Mouse (Mus musculus): Measurements from ENCODE around the gene Hspa2. TPM values are rescaled to one million over a fixed set of nuclear protein-coding genes. Genes with fewer than 3 reads are reported as not detected.
A peak's percentile ranks its signal among the peaks of the same experiment; 100 is the strongest.

Hspa2 gene
- polyA plus RNA-seq, 1 experiment from 2014 or later = 5.4 TPM

- DNase-seq (ENCODE audit: low spot score) = peak; percentile 88
- Histone ChIP-seq H3K27me3 (replicated peaks; ENCODE audit: low read depth, poor library complexity, severe bottlenecking) (no peaks in the 10 kb centered on the region), H3K27ac (replicated peaks) (peak overlapping the region; percentile 100), H3K4me3 (peak overlapping the region; percentile 90), H3K9me3 (no peaks in the 10 kb centered on the region), H3K4me1 (peaks cover 55% of the 10 kb centered on the region), H3K36me3 (replicated peaks) (no peaks in the 10 kb centered on the region; the same call in 1 of the 2 replicates)
- WGBS = under 1% methylated on average over 63 of the region's 63 CpGs
These were observed 33.0 kb upstream of the Hspa2 start for GRCm38 (mm10) chr12:76370831-76371571.

GRCm38 (mm10) chr12:76372046-76372445, 31.9 kb upstream of the Hspa2 start:
- H3K27ac ChIP-seq (replicated peaks) = peak overlapping the region; percentile 100; the same call in 1 of the 2 replicates
- WGBS = 48% methylated on average over 7 of the region's 7 CpGs
- H3K36me3 ChIP-seq (replicated peaks) = no peaks in the 10 kb centered on the region; the same call in 1 of the 2 replicates
- H3K4me3 ChIP-seq = peak overlapping the region; percentile 90
- no peaks in the 10 kb centered on the region for H3K27me3 ChIP-seq (replicated peaks; ENCODE audit: low read depth, poor library complexity, severe bottlenecking)
- no peak for DNase-seq (ENCODE audit: low spot score)
- peaks cover 51% of the 10 kb centered on the region for H3K4me1 ChIP-seq
- no peaks in the 10 kb centered on the region for H3K9me3 ChIP-seq

DNA sequence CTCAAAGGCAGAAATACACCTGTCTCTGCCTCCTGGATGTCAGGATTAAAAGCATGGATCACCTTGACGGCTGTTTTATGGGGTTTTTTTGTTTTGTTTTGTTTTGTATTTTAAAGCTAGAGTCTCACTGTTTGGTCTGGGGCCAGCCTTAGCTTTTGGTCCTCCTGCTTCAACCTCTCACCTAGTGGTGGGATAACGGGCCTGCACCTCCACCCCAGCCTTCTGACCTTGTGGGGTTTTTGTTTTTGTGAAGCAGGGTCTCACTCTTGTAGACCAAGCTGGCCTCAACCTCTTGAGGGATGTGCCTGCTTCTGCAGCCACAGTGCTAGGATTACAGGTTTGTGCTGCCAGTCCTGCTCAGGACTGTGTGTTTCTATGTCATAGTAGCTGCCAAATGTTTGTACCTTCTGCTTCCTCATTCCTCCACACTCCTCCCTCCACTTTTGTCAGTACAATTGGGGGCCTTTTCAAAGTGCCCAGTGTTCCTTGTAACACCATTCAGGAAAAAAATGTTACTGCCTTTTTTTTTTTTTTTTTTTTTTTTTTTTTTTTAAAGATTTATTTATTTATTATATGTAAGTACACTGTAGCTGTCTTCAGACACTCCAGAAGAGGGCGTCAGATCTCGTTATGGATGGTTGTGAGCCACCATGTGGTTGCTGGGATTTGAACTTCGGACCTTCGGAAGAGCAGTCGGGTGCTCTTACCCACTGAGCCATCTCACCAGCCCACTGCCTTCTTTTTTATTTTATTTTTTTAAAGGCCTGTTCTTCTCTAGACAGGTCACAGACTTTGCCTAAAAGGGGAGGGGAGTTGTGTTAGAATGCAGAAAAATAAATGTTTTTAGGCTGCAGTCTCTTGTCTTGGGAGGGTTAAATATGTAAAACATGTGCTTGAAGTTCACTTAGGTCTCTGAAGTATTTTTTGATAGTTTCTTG, 30.8 kb upstream of the Hspa2 start:
- 65% methylated on average over 7 of the region's 7 CpGs for WGBS
- H3K4me3 ChIP-seq = peak overlapping the region; percentile 90; the same call in 1 of the 2 replicates
- H3K9me3 ChIP-seq = no peaks in the 10 kb centered on the region
- peak; percentile 30 for DNase-seq (ENCODE audit: low spot score)
- peaks cover 44% of the 10 kb centered on the region for H3K4me1 ChIP-seq
- H3K36me3 ChIP-seq (replicated peaks) = no peaks in the 10 kb centered on the region
- H3K27me3 ChIP-seq (replicated peaks; ENCODE audit: low read depth, poor library complexity, severe bottlenecking) = no peaks in the 10 kb centered on the region
- no peak overlapping the region for H3K27ac ChIP-seq (replicated peaks)

- 69% methylated on average over 6 of the region's 6 CpGs for WGBS
- H3K9me3 ChIP-seq = no peaks in the 10 kb centered on the region
- peaks cover 41% of the 10 kb centered on the region for H3K4me1 ChIP-seq
- H3K27me3 ChIP-seq (replicated peaks; ENCODE audit: low read depth, poor library complexity, severe bottlenecking) = no peaks in the 10 kb centered on the region
- no peak overlapping the region for H3K4me3 ChIP-seq
- H3K36me3 ChIP-seq (replicated peaks) = no peaks in the 10 kb centered on the region
- DNase-seq (ENCODE audit: low spot score) = no peak
- no peak overlapping the region for H3K27ac ChIP-seq (replicated peaks)
These were observed 30.0 kb upstream of the Hspa2 start for GRCm38 (mm10) chr12:76373991-76374390.

DNA sequence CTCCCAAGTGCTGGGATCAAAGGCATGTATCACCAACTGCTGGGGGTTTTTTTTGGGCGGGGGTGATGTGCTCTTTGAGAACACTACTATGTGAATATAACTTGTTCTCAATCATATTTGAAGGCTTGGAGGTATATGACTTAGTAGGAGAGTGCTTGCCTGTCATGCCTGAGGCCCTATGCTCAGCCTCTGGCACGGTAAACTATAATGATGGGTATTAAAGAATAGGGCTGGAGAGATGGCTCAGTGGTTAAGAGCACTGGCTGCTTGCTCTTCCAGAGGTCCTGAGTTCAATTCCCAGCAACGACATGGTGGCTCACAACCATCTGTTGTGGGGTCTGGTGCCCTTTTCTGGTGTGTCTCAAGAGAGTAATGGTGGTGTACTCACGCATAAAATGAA, 29.1 kb upstream of the Hspa2 start:
- H3K27ac ChIP-seq (replicated peaks) = no peak overlapping the region
- no peaks in the 10 kb centered on the region for H3K36me3 ChIP-seq (replicated peaks)
- no peak for DNase-seq (ENCODE audit: low spot score)
- H3K9me3 ChIP-seq = no peaks in the 10 kb centered on the region
- 80% methylated on average over 4 of the region's 4 CpGs for WGBS
- no peak overlapping the region for H3K4me3 ChIP-seq
- no peaks in the 10 kb centered on the region for H3K27me3 ChIP-seq (replicated peaks; ENCODE audit: low read depth, poor library complexity, severe bottlenecking)
- H3K4me1 ChIP-seq = peaks cover 39% of the 10 kb centered on the region

GRCm38 (mm10) chr12:76375506-76375905, 28.5 kb upstream of the Hspa2 start:
- H3K36me3 ChIP-seq (replicated peaks) = peaks cover 4% of the 10 kb centered on the region; the same call in 1 of the 2 replicates
- no peak overlapping the region for H3K4me3 ChIP-seq
- WGBS = 86% methylated on average over 3 of the region's 3 CpGs
- H3K27me3 ChIP-seq (replicated peaks; ENCODE audit: low read depth, poor library complexity, severe bottlenecking) = no peaks in the 10 kb centered on the region
- H3K9me3 ChIP-seq = no peaks in the 10 kb centered on the region
- H3K4me1 ChIP-seq = peaks cover 39% of the 10 kb centered on the region
- no peak overlapping the region for H3K27ac ChIP-seq (replicated peaks)
- DNase-seq (ENCODE audit: low spot score) = no peak

GRCm38 (mm10) chr12:76376649-76377048, 27.3 kb upstream of the Hspa2 start:
- Histone ChIP-seq H3K27ac (replicated peaks) (no peak overlapping the region), H3K36me3 (replicated peaks) (peaks cover 10% of the 10 kb centered on the region), H3K27me3 (replicated peaks; ENCODE audit: low read depth, poor library complexity, severe bottlenecking) (no peaks in the 10 kb centered on the region), H3K4me3 (no peak overlapping the region), H3K4me1 (peaks cover 35% of the 10 kb centered on the region), H3K9me3 (no peaks in the 10 kb centered on the region)
- no peak for DNase-seq (ENCODE audit: low spot score)
- 49% methylated on average over 7 of the region's 7 CpGs for WGBS

- H3K27me3 ChIP-seq (replicated peaks; ENCODE audit: low read depth, poor library complexity, severe bottlenecking) = no peaks in the 10 kb centered on the region
- 93% methylated on average over 6 of the region's 6 CpGs for WGBS
These were observed 26.9 kb upstream of the Hspa2 start for GRCm38 (mm10) chr12:76377059-76377458.

DNA sequence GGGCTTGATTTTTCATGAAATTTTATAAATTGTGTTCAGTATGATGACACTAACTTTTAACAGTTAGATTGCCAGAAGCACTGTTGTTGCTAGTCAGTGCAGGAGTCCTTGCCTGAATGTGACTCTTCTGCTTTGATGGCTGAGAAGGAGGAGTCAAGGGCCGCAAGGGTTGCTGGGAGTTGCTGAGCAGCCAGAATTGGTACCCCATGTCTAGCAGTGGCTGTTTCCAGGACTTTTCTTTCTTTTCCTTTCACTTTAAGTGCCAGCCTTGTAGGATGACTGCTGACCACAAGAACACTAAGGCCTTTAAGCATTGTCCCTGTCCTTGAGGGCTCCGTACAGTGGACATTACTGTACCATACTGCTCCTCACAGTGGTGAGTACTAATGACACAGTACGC, 26.2 kb upstream of the Hspa2 start:
- Histone ChIP-seq H3K27me3 (replicated peaks; ENCODE audit: low read depth, poor library complexity, severe bottlenecking) (no peaks in the 10 kb centered on the region), H3K4me3 (no peak overlapping the region), H3K36me3 (replicated peaks) (peaks cover 13% of the 10 kb centered on the region), H3K27ac (replicated peaks) (no peak overlapping the region), H3K4me1 (peaks cover 25% of the 10 kb centered on the region), H3K9me3 (no peaks in the 10 kb centered on the region)
- no peak for DNase-seq (ENCODE audit: low spot score)
- WGBS = 93% methylated on average over 3 of the region's 3 CpGs

More at GRCm38 (mm10) chr12:76377059-76377458, 26.9 kb upstream of the Hspa2 start:
- DNase-seq (ENCODE audit: low spot score) = no peak
- Histone ChIP-seq H3K4me3 (no peak overlapping the region), H3K36me3 (replicated peaks) (peaks cover 12% of the 10 kb centered on the region), H3K4me1 (peaks cover 31% of the 10 kb centered on the region), H3K27ac (replicated peaks) (no peak overlapping the region), H3K9me3 (no peaks in the 10 kb centered on the region)

DNA sequence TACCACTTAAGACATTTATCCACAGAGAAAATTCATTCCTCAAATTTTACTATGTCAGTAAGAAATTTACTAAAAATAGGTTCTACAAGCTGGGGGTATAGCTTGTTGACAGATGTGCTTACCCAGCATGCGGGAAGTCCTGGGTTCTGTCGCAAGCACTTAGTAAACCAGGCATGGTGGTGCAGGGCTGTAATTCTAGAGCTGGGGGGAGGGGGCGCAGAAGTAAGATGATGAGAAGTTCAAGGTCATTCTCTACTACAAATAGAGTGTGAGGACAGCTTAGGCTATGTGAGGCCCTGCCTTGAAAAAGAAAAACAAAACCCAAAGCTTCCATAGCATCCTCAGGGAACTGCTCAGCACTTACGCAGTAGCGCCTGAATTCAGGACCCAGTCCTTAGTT, 25.4 kb upstream of the Hspa2 start:
- no peaks in the 10 kb centered on the region for H3K9me3 ChIP-seq
- no peak overlapping the region for H3K27ac ChIP-seq (replicated peaks)
- WGBS = 88% methylated on average over 5 of the region's 5 CpGs
- no peak for DNase-seq (ENCODE audit: low spot score)
- H3K4me1 ChIP-seq = peaks cover 20% of the 10 kb centered on the region
- peaks cover 22% of the 10 kb centered on the region for H3K36me3 ChIP-seq (replicated peaks)
- no peak overlapping the region for H3K4me3 ChIP-seq
- H3K27me3 ChIP-seq (replicated peaks; ENCODE audit: low read depth, poor library complexity, severe bottlenecking) = no peaks in the 10 kb centered on the region

DNA sequence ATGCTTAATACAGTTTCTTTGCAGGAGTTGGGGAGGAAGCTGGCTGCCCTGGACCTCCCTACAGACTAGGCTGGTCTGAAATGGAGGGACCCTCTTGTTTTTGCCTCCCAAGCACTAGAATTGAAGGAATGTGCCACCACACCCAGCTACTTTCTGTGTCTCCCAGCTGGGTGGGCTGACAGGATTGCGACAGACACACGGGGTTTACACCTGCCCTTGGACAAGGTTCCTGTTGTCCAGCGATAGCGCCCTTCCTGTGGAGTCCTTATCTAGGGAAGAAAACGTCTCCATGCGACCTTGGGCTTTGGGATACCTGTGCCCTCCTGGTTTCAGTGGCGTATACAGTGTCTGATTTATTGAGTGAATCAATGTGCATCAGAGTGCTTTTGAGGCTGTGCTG, 23.8 kb upstream of the Hspa2 start:
- WGBS = 90% methylated on average over 7 of the region's 7 CpGs
- H3K27me3 ChIP-seq (replicated peaks; ENCODE audit: low read depth, poor library complexity, severe bottlenecking) = no peaks in the 10 kb centered on the region
- H3K9me3 ChIP-seq = no peaks in the 10 kb centered on the region
- H3K4me1 ChIP-seq = peaks cover 10% of the 10 kb centered on the region
- H3K4me3 ChIP-seq = no peak overlapping the region
- H3K36me3 ChIP-seq (replicated peaks) = peaks cover 36% of the 10 kb centered on the region
- no peak overlapping the region for H3K27ac ChIP-seq (replicated peaks)
- no peak for DNase-seq (ENCODE audit: low spot score)

GRCm38 (mm10) chr12:76385342-76385741, 18.6 kb upstream of the Hspa2 start:
- DNase-seq (ENCODE audit: low spot score) = no peak
- WGBS = 95% methylated on average over 8 of the region's 8 CpGs
- Histone ChIP-seq H3K9me3 (no peaks in the 10 kb centered on the region), H3K27ac (replicated peaks) (no peak overlapping the region), H3K36me3 (replicated peaks) (peaks cover 74% of the 10 kb centered on the region), H3K27me3 (replicated peaks; ENCODE audit: low read depth, poor library complexity, severe bottlenecking) (no peaks in the 10 kb centered on the region), H3K4me3 (no peak overlapping the region), H3K4me1 (no peaks in the 10 kb centered on the region)
